Mouse (Mus musculus) brain, embryonic 14.5 days (tissue): Measurements from ENCODE around the gene Rgs7bp.

Experiments used
- CTCF ChIP-seq: fragments of 200-500 bp; IDR thresholded peaks from 2 replicates; pipeline ENCODE4 v1.5.1; 2012; ENCODE audit warnings: inconsistent platforms, mild to moderate bottlenecking, moderate library complexity, borderline replicate concordance; ENCODE audit not compliant: insufficient read depth, insufficient read length; ENCODE audit errors: extremely low read depth
- POLR2A ChIP-seq: fragments of 200-500 bp; IDR thresholded peaks from 2 replicates; pipeline ENCODE4 v1.6.1; 2012; ENCODE audit warnings: mild to moderate bottlenecking, inconsistent platforms, borderline replicate concordance; ENCODE audit not compliant: poor library complexity, insufficient read depth, insufficient read length, severe bottlenecking; ENCODE audit errors: extremely low read depth

DNA sequence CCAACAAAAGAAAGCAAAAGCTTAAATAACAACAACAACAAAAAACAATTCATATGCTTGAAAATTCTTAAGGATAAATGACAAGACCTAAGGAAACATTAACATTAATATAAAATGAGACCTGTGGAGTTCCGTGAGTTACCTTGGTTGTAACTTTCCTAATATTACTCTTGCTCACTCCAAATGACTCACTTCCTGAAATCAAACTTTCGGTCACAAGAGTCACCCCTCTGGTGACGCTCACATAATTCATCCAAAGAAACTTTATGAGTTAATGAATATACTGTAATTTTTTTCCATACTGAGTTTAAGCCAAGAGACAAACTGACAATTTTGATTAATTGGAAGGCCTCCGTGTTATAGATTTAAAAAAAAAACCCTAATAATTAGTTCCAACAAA, 69.0 kb downstream of the Rgs7bp start:
- no peak for TF ChIP-seq POLR2A
- TF ChIP-seq CTCF = no peak
